Mouse (Mus musculus): ENCODE measurements at regions not wholly inside any gene's neighbourhood (a gene's known extent, or its start where the extent isn't known, plus 50 kb on each side); places are given as distances from the start of the nearest gene placed in this dataset.

DNA sequence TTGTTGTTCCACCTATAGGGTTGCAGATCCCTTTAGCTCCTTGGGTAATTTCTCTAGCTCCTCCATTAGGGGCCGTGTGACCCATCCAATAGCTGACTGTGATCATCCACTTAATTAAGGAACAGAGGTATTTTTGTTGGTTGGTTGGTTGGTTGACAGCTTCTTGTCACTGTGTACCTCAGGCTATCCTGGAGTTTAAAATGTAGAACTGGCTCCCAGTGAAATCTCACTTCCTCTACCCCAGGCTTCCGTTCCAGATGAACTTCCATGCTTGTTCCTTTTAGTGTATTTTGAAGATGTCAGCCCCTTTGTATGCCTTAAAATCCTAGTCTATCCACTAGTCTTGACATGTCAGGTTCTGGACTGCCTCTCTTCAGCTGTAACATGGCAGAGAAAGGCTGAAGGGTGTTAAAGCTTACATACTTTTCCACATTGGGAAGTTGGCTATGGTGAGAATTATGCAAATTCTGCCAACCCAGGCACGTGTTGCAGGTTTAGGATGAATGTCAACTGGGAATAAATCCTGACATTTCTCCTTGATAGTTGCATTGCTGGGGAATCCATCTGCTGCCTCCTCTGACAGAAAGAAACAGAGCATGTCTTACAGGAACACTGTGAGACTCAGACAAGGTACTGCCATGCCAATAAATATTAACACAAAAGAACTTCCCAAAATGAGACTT lies 191.6 kb upstream of the Chl1 start:
- Histone ChIP-seq H3K4me3 (ENCODE audit: low read depth, low read length) (no peak overlapping the region), H3K4me2 (no peak overlapping the region), H3K4me1 (replicated peaks; ENCODE audit: control insufficient read depth, insufficient read depth, low read length) (no peaks in the 10 kb centered on the region; the same call in 1 of the 2 replicates), H3K9ac (ENCODE audit: low read depth, low read length) (no peak overlapping the region), H3K9me3 (ENCODE audit: control insufficient read depth, low read length) (no peaks in the 10 kb centered on the region), H3K27ac (ENCODE audit: low read depth, low read length) (no peak overlapping the region), H3K27me3 (replicated peaks; ENCODE audit: control insufficient read depth, insufficient read depth, low read length) (no peaks in the 10 kb centered on the region), H3K36me3 (ENCODE audit: control insufficient read depth, insufficient read depth, low read length) (no peaks in the 10 kb centered on the region)
- DNase-seq (ENCODE audit: low spot score) (no peak), ATAC-seq (replicated peaks; ENCODE audit: low FRiP score) (no peak)
- 69% methylated on average over 3 of the region's 3 CpGs for WGBS

GRCm38 (mm10) chr6:103319964-103320363 lies 190.4 kb upstream of the Chl1 start:
- H3K27me3 ChIP-seq (replicated peaks; ENCODE audit: control insufficient read depth, insufficient read depth, low read length), result no peaks in the 10 kb centered on the region
- H3K36me3 ChIP-seq (ENCODE audit: control insufficient read depth, insufficient read depth, low read length), result no peaks in the 10 kb centered on the region
- no peak overlapping the region for H3K4me3 ChIP-seq (ENCODE audit: low read depth, low read length)
- no peak overlapping the region for H3K27ac ChIP-seq (ENCODE audit: low read depth, low read length)
- H3K4me2 ChIP-seq, result no peak overlapping the region
- ATAC-seq (replicated peaks; ENCODE audit: low FRiP score) (no peak), DNase-seq (ENCODE audit: low spot score) (no peak)
- 57% methylated on average over 2 of the region's 2 CpGs for WGBS
- no peaks in the 10 kb centered on the region for H3K9me3 ChIP-seq (ENCODE audit: control insufficient read depth, low read length)
- no peak overlapping the region for H3K9ac ChIP-seq (ENCODE audit: low read depth, low read length)
- H3K4me1 ChIP-seq (replicated peaks; ENCODE audit: control insufficient read depth, insufficient read depth, low read length), result no peaks in the 10 kb centered on the region; the same call in 1 of the 2 replicates

- Histone ChIP-seq H3K27me3 (replicated peaks; ENCODE audit: control insufficient read depth, insufficient read depth, low read length) (no peaks in the 10 kb centered on the region), H3K4me2 (no peak overlapping the region), H3K27ac (ENCODE audit: low read depth, low read length) (no peak overlapping the region), H3K36me3 (ENCODE audit: control insufficient read depth, insufficient read depth, low read length) (no peaks in the 10 kb centered on the region), H3K9me3 (ENCODE audit: control insufficient read depth, low read length) (no peaks in the 10 kb centered on the region), H3K4me3 (ENCODE audit: low read depth, low read length) (no peak overlapping the region), H3K4me1 (replicated peaks; ENCODE audit: control insufficient read depth, insufficient read depth, low read length) (no peaks in the 10 kb centered on the region; the same call in 1 of the 2 replicates), H3K9ac (ENCODE audit: low read depth, low read length) (no peak overlapping the region)
- DNase-seq (ENCODE audit: low spot score) (no peak), ATAC-seq (replicated peaks; ENCODE audit: low FRiP score) (no peak)
- WGBS, result 79% methylated on average over 4 of the region's 4 CpGs
Observed at GRCm38 (mm10) chr6:103320550-103320949, 189.8 kb upstream of the Chl1 start.

DNA sequence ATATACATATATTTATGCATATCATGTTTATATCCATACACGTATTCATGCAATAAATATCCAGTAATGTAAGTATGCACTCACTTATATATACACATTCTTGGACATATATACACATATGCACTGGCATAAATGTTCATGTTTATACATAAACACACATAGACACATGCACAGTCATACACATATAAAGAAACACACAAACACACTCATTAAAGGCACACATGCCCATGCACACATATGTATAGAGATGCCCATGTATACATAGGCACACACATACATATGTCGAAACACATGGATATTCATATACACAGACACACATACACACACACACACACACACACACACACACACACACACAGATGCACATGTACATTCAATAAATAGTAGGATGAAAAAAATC lies 189.3 kb upstream of the Chl1 start:
- no peaks in the 10 kb centered on the region; the same call in 1 of the 2 replicates for H3K4me1 ChIP-seq (replicated peaks; ENCODE audit: control insufficient read depth, insufficient read depth, low read length)
- no peaks in the 10 kb centered on the region for H3K27me3 ChIP-seq (replicated peaks; ENCODE audit: control insufficient read depth, insufficient read depth, low read length)
- H3K9ac ChIP-seq (ENCODE audit: low read depth, low read length), result no peak overlapping the region
- ATAC-seq (replicated peaks; ENCODE audit: low FRiP score), result no peak
- no peaks in the 10 kb centered on the region for H3K9me3 ChIP-seq (ENCODE audit: control insufficient read depth, low read length)
- no peak overlapping the region for H3K4me3 ChIP-seq (ENCODE audit: low read depth, low read length)
- H3K36me3 ChIP-seq (ENCODE audit: control insufficient read depth, insufficient read depth, low read length), result no peaks in the 10 kb centered on the region
- no peak overlapping the region for H3K27ac ChIP-seq (ENCODE audit: low read depth, low read length)
- no peak overlapping the region for H3K4me2 ChIP-seq
- 83% methylated on average over 2 of the region's 2 CpGs for WGBS
- no peak for DNase-seq (ENCODE audit: low spot score)

DNA sequence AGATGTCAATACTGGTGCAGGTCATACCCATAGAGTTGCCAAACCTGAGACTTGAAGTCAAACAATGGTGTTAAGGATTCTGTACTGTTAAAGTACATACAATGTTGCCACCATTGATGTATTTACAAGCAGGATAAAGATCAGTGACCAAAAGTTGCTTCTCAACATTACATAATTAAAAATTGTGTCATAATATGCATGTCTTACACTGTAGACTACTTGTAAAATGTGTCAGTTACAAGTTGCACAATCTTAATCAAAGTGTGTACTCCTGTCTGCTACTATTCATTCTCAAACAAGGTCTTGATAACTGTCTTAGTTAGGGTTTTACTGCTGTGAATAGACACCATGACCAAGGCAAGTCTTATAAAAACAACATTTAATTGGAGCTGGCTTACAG lies 187.9 kb upstream of the Chl1 start:
- H3K9ac ChIP-seq (ENCODE audit: low read depth, low read length), result no peak overlapping the region
- no peak for DNase-seq (ENCODE audit: low spot score)
- no peak overlapping the region for H3K27ac ChIP-seq (ENCODE audit: low read depth, low read length)
- ATAC-seq (replicated peaks; ENCODE audit: low FRiP score), result no peak
- H3K4me3 ChIP-seq (ENCODE audit: low read depth, low read length), result no peak overlapping the region
- no peak overlapping the region for H3K4me2 ChIP-seq
- no peaks in the 10 kb centered on the region; the same call in 1 of the 2 replicates for H3K4me1 ChIP-seq (replicated peaks; ENCODE audit: control insufficient read depth, insufficient read depth, low read length)
- no peaks in the 10 kb centered on the region for H3K36me3 ChIP-seq (ENCODE audit: control insufficient read depth, insufficient read depth, low read length)
- H3K9me3 ChIP-seq (ENCODE audit: control insufficient read depth, low read length), result no peaks in the 10 kb centered on the region
- no peaks in the 10 kb centered on the region for H3K27me3 ChIP-seq (replicated peaks; ENCODE audit: control insufficient read depth, insufficient read depth, low read length)

DNA sequence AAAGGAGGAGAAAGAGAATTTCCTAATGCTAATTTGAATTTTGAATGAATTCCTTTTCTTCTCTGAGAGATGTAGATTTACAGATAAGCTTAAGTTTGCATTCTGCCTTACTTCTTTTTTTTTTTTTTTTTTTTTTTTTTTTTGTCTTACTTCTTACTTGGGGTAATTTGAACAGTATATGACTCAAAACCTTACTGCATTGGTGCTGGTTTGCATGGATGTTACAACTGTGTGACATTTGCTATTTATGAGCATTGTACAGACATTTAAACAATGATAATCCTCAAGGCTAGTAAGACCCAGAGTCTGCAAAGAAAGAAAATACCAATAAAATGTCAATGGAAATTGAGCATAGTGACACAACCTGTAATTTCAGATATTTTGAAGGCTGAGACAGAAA lies 174.7 kb upstream of the Chl1 start:
- Histone ChIP-seq H3K4me2 (no peak overlapping the region), H3K4me3 (ENCODE audit: low read depth, low read length) (no peak overlapping the region), H3K9me3 (ENCODE audit: control insufficient read depth, low read length) (no peaks in the 10 kb centered on the region), H3K4me1 (replicated peaks; ENCODE audit: control insufficient read depth, insufficient read depth, low read length) (no peaks in the 10 kb centered on the region), H3K36me3 (ENCODE audit: control insufficient read depth, insufficient read depth, low read length) (no peaks in the 10 kb centered on the region), H3K27me3 (replicated peaks; ENCODE audit: control insufficient read depth, insufficient read depth, low read length) (no peaks in the 10 kb centered on the region), H3K27ac (ENCODE audit: low read depth, low read length) (no peak overlapping the region), H3K9ac (ENCODE audit: low read depth, low read length) (no peak overlapping the region)
- ATAC-seq (replicated peaks; ENCODE audit: low FRiP score) (no peak), DNase-seq (ENCODE audit: low spot score) (no peak)

GRCm38 (mm10) chr6:103339961-103340732 lies 170.2 kb upstream of the Chl1 start:
- no peaks in the 10 kb centered on the region for H3K27me3 ChIP-seq (replicated peaks; ENCODE audit: control insufficient read depth, insufficient read depth, low read length)
- H3K4me1 ChIP-seq (replicated peaks; ENCODE audit: control insufficient read depth, insufficient read depth, low read length), result no peaks in the 10 kb centered on the region
- no peaks in the 10 kb centered on the region for H3K9me3 ChIP-seq (ENCODE audit: control insufficient read depth, low read length)
- DNase-seq (ENCODE audit: low spot score) (no peak), ATAC-seq (replicated peaks; ENCODE audit: low FRiP score) (no peak)
- H3K36me3 ChIP-seq (ENCODE audit: control insufficient read depth, insufficient read depth, low read length), result no peaks in the 10 kb centered on the region
- no peak overlapping the region for H3K4me3 ChIP-seq (ENCODE audit: low read depth, low read length)
- no peak overlapping the region; the same call in 1 of the 2 replicates for H3K4me2 ChIP-seq
- 42% methylated on average over 7 of the region's 7 CpGs for WGBS
- H3K9ac ChIP-seq (ENCODE audit: low read depth, low read length), result no peak overlapping the region
- no peak overlapping the region for H3K27ac ChIP-seq (ENCODE audit: low read depth, low read length)

GRCm38 (mm10) chr6:103343515-103343914 lies 166.9 kb upstream of the Chl1 start:
- H3K27me3 ChIP-seq (replicated peaks; ENCODE audit: control insufficient read depth, insufficient read depth, low read length), result no peaks in the 10 kb centered on the region
- no peak for DNase-seq (ENCODE audit: low spot score)
- H3K27ac ChIP-seq (ENCODE audit: low read depth, low read length), result no peak overlapping the region
- no peaks in the 10 kb centered on the region for H3K36me3 ChIP-seq (ENCODE audit: control insufficient read depth, insufficient read depth, low read length)
- H3K4me1 ChIP-seq (replicated peaks; ENCODE audit: control insufficient read depth, insufficient read depth, low read length), result no peaks in the 10 kb centered on the region
- H3K4me3 ChIP-seq (ENCODE audit: low read depth, low read length), result no peak overlapping the region
- ATAC-seq (replicated peaks; ENCODE audit: low FRiP score), result no peak
- no peak overlapping the region for H3K9ac ChIP-seq (ENCODE audit: low read depth, low read length)
- no peaks in the 10 kb centered on the region for H3K9me3 ChIP-seq (ENCODE audit: control insufficient read depth, low read length)
- H3K4me2 ChIP-seq, result no peak overlapping the region
- 79% methylated on average over 5 of the region's 5 CpGs for WGBS

GRCm38 (mm10) chr6:103344413-103344812 lies 166.0 kb upstream of the Chl1 start:
- Histone ChIP-seq H3K4me1 (replicated peaks; ENCODE audit: control insufficient read depth, insufficient read depth, low read length) (no peaks in the 10 kb centered on the region), H3K9me3 (ENCODE audit: control insufficient read depth, low read length) (no peaks in the 10 kb centered on the region), H3K27ac (ENCODE audit: low read depth, low read length) (no peak overlapping the region), H3K27me3 (replicated peaks; ENCODE audit: control insufficient read depth, insufficient read depth, low read length) (no peaks in the 10 kb centered on the region), H3K4me3 (ENCODE audit: low read depth, low read length) (no peak overlapping the region), H3K9ac (ENCODE audit: low read depth, low read length) (no peak overlapping the region), H3K4me2 (no peak overlapping the region), H3K36me3 (ENCODE audit: control insufficient read depth, insufficient read depth, low read length) (no peaks in the 10 kb centered on the region)
- 75% methylated on average over 2 of the region's 2 CpGs for WGBS
- DNase-seq (ENCODE audit: low spot score) (no peak), ATAC-seq (replicated peaks; ENCODE audit: low FRiP score) (no peak)

Data from liver, embryonic 11.5 days (tissue).